Mouse (Mus musculus) spleen, embryonic (tissue): ENCODE data around the gene Psmb8.
"Not testable (repeated sequence)": the region's sequence is repeated elsewhere in the genome, so short reads cannot be mapped to it uniquely, and the experiment has no call there.

ENCODE experiments used
- CTCF ChIA-PET: fragments of 350-600 bp; sonication (Branson Sonifier 250); formaldehyde crosslinking; loops from one replicate; lab custom pipeline; 2022; lab: Charles Lee

The Psmb8 gene

GRCm38 (mm10) chr17:34207866-34208265 lies 10.3 kb downstream of the Psmb8 start:
- CTCF ChIA-PET: interaction anchor here (0.6 kb wide), 1 partner anchor 390 kb away, joined by 4 read pairs; the partner anchor contains the start of gene Ager

- CTCF ChIA-PET: interaction anchor here (0.6 kb wide), 1 partner anchor 389 kb away, joined by 4 read pairs; the partner anchor contains the start of gene Ager
Measured at GRCm38 (mm10) chr17:34208421-34208820, 10.9 kb downstream of the Psmb8 start.

DNA sequence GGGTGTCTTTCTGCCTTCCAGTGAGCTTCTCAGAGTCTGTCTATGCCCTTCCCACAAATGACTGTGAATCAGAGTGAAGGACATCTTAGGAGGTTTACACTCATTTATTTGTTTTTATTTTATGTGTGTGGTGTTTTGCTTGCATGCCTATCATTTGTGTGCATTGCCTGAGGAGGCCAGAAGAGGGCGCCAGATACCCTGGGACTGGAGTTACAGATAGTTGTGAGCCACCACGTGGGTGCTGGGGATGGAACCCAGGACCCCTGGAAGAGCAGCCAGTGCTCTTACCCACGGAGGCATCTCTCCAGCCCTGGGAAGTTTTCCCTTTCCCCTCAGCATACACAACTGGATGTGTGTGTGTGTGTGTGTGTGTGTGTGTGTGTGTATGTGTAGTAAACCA lies 12.2 kb downstream of the Psmb8 start:
- CTCF ChIA-PET: interaction anchor here (0.7 kb wide), 1 partner anchor 175 kb away, joined by 3 read pairs; no protein-coding TSS in a partner anchor

DNA sequence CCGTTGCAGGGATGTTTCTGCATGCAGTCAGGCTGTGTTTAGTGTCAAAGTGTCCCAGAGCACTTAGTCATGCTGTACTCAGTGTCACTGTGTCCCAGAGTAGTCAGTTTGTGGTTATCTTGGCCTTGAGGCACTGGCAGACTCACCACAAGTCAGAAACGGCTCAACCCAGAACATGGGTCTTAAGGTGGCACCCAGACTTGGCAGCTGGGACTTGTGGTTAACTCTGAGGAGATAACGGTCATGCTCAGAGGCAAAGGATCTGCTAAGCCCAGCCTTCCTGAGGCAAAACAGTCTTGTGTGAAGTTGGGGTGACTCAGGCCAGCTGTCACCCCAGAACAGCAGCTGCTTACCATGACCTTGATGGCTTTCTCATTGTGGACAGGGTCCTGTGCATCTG lies 13.1 kb downstream of the Psmb8 start:
- CTCF ChIA-PET: interaction anchor here (0.6 to 0.9 kb wide), 2 partner anchors 11 to 186 kb away, joined by 3 read pairs; partner anchors contain the start of gene Ring1

GRCm38 (mm10) chr17:34211746-34212365 lies 14.3 kb downstream of the Psmb8 start:
- CTCF ChIA-PET: interaction anchor here (0.6 kb wide), 1 partner anchor 82 kb away, joined by 5 read pairs; no protein-coding TSS in a partner anchor

GRCm38 (mm10) chr17:34213936-34214335 lies 16.4 kb downstream of the Psmb8 start:
- CTCF ChIA-PET: no interaction called here

DNA sequence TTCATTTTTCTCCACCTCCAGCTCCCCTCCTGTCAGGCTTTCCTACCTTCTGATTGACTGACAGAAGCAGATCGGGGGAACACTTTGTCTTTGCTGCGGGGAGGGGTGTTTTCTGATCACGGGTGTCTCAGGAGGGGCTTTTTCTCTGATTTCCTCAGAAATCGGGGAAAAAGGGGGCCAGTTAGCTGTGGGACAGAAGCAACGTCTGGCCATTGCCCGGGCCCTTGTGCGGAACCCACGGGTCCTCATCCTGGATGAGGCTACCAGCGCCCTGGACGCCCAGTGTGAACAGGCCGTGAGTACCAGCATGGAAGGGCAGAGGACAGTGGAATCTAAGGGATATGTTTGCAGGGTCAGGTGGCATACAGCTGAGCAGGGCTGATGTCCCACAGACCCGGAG lies 17.7 kb downstream of the Psmb8 start:
- CTCF ChIA-PET: interaction anchor here (0.7 kb wide), 1 partner anchor 222 kb away, joined by 4 read pairs; no protein-coding TSS in a partner anchor

DNA sequence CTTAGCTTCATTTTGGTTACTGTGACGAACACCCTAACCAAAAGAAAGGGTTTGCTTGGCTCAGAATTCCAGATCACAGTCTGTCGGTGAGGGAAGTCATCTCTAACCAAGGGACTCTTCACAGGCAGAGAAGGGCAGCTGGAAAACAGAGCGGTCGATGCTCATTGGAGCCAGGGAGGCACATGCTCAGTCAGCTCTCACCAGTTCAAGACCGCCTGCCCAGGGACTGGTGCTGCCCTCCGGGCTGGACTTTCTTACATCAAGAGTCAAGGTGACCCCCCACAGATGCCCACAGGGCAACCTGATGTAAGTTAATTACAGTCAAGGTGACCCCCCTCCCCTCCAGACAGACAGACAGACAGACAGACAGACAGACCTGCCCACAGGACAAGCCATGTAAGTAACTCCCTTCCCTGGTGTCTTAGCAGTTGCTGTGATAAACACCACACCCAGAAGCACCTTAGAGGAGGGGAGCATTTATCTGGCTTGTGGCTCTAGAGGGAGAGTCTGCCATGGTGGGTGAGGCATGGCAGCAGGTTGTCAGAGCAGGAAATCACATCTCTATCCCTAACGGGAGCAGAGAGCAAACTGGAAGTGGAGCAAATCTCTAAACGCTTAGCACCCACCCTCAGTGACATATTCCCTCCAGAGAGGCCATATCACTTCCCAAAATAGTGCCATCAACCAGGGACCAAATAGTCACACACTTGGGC lies 19.9 kb downstream of the Psmb8 start:
- CTCF ChIA-PET: no interaction called here

GRCm38 (mm10) chr17:34217986-34218385 lies 20.5 kb downstream of the Psmb8 start:
- CTCF ChIA-PET: no interaction called here

DNA sequence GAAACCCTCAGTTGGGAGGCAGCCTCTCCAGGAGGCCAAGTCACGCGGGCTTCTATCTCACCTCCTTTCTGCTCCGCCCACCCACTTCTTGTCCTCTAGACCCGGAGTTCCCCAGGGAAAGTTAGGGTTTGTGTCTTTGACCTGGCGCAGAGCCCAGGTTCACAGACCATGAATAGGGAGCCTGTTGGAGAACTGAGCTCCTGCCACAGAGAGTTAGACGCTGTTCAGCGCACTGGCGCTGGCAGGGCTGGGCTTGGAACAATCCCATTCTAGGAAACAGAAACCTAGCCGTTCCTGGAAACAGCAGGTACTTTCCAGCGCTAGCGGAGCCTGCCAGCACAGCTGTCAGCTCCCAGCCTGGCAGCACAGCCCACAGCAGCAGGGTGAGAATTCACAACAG lies 21.2 kb downstream of the Psmb8 start:
- CTCF ChIA-PET: no interaction called here

DNA sequence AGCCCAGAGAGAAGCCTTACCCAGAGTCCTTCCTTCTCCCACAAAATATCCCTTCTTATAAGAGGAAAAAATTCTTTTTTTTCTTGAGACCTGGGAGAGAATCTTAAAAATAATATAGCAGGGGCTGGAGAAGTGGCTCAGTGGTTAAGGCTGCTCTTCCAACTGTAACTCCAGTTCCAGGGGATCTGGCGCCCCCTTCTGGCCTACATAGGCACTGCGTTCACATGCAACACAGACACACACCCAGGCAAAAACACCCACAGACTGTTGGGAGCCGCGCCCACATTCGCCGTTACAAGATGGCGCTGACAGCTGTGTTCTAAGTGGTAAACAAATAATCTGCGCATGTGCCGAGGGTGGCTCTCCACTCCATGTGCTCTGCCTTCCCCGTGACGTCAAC lies 21.6 kb downstream of the Psmb8 start:
- CTCF ChIA-PET: not testable (repeated sequence)

DNA sequence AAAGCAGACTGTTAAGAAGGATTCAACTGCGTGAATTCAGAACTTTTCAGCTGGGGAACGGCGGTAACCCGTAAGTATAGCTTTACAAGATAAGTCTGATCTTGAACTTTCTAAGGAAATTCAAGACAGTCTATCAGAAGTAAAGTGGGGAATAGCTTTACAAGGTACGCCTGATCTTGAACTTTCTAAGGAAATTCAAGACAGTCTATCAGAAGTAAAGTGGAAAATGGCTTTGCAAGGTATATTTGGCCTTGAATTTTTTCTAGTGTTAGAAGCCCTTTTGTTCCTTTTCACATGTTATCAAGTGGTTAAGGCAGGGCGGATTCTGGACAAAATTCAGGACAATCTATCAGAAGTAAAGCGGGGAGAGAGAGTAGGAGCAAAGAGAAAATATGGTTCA lies 22.3 kb downstream of the Psmb8 start:
- CTCF ChIA-PET: not testable (repeated sequence)

DNA sequence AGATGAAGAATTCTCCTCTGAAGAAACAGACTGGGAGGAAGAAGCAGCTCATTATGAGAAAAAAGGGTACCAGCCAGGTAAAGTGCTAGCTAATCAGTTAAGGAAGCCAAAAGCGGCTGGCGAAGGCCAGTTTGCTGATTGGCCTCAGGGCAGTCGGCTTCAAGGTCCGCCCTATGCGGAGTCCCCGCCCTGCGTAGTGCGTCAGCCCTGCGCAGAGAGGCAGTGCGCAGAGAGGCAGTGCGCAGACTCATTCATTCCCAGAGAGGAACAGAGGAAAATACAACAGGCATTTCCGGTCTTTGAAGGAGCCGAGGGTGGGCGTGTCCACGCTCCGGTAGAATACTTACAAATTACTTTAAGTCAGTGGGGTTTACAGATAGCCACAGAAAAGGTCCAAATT lies 22.9 kb downstream of the Psmb8 start:
- CTCF ChIA-PET: not testable (repeated sequence)

- CTCF ChIA-PET: no interaction called here
Measured at GRCm38 (mm10) chr17:34224816-34225215, 27.3 kb downstream of the Psmb8 start.

- CTCF ChIA-PET: no interaction called here
Measured at GRCm38 (mm10) chr17:34225426-34225825, 27.9 kb downstream of the Psmb8 start.

DNA sequence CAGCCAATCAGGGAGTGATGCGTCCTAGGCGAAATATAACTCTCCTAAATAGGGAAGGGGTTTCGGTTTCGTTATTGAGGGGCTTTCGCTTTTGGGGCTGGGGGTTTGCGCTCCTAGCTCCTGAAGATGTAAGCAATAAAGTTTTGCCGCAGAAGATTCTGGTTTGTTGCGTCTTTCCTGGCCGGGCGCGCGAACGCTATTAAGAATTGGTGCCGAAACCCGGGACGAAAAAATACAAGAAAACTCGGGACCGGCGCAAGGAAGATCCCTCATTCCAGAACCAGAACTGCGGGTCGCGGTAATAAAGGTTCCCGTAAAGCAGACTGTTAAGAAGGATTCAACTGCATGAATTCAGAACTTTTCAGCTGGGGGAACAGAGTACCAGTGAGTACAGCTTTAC lies 28.4 kb downstream of the Psmb8 start:
- CTCF ChIA-PET: not testable (repeated sequence)

GRCm38 (mm10) chr17:34230971-34231370 lies 33.5 kb downstream of the Psmb8 start:
- CTCF ChIA-PET: not testable (repeated sequence)

DNA sequence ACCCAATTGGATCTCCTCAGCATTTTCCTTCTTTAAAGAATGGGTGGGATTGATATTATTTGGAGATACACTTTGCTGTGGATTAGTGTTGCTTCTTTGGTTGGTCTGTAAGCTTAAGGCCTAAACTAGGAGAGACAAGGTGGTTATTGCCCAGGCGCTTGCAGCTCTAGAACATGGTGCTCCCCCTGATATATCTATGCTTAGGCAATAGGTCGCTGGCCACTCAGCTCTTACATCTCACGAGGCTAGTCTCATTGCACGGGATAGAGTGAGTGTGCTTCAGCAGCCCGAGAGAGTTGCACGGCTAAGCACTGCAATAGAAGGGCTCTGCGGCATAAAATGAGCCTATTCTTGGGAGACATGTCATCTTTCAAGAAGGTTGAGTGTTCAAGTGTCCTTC lies 34.5 kb downstream of the Psmb8 start:
- CTCF ChIA-PET: not testable (repeated sequence)

- CTCF ChIA-PET: interaction anchor here (0.8 to 1.2 kb wide), 2 partner anchors 65 to 158 kb away, joined by 3 to 4 read pairs; no protein-coding TSS in a partner anchor
Measured at GRCm38 (mm10) chr17:34234926-34235325, 37.4 kb downstream of the Psmb8 start.

DNA sequence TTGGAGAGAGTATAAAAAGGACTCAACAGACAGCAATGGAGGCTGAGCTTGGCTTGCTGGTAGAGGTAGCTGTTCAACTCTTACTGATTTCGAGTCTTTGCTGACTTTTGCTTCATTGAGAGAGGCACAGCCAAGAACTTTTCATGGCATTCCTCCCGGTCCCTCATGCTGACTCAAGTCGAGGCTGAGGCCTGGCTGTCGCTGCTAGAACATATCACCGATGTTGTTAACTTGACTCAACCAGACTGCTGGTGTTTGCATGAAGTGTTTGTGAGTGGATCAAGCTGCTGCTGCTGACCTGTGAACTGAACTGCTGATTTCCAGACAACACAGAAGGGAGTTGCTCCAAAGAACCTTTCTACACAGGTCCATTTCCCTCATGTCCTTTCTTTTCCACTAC lies 39.2 kb downstream of the Psmb8 start:
- CTCF ChIA-PET: interaction anchor here (0.6 to 2.4 kb wide), 2 partner anchors 44 to 67 kb away, joined by 3 to 7 read pairs; no protein-coding TSS in a partner anchor

- CTCF ChIA-PET: interaction anchor here (0.6 to 2.4 kb wide), 2 partner anchors 68 to 137 kb away, joined by 6 to 7 read pairs; no protein-coding TSS in a partner anchor
Measured at GRCm38 (mm10) chr17:34237741-34238140, 40.2 kb downstream of the Psmb8 start.

- CTCF ChIA-PET: interaction anchor here (0.7 kb wide), 1 partner anchor 261 kb away, joined by 3 read pairs; no protein-coding TSS in a partner anchor
Measured at GRCm38 (mm10) chr17:34238706-34239105, 41.2 kb downstream of the Psmb8 start, which contains the start of gene H2-Ob. H2-Ob (plus strand) TSS chr17:34238903.
